Mouse (Mus musculus) neural tube, embryonic 14.5 days (tissue): ENCODE measurements around the gene Dyx1c1. TPM values are rescaled to one million over a fixed set of nuclear protein-coding genes. Genes with fewer than 3 reads are reported as not detected.

ENCODE experiments used
- microRNA-seq: library from miRNA; unstranded; fragments of <30 nt; microRNA quantifications from one replicate; pipeline ENCODE4, GENCODE M21; 2016
- polyA plus RNA-seq: library from polyadenylated mRNA; unstranded; fragments of >200 nt; fragmentation: Nextera tagmentation; extraction: Ambion mirVana; gene quantifications from 2 replicates; pipeline ENCODE4 v1.2.1, GENCODE M21; 2014

The Dyx1c1 gene
- polyA plus RNA-seq, 1 experiment from 2014 or later, result 3.2 TPM

Small RNA genes lying within 50 kb of the gene (microRNA-seq; reads per million reads assigned to microRNA genes)
- not detected for gene Gm27353

Other genes starting within 250 kb of the Dyx1c1 start
- 0.43 and 0.80 TPM in 2 replicates for gene Prtg, start 151.9 kb upstream of the Dyx1c1 start, polyA plus RNA-seq
- 19.7 and 20.5 TPM in 2 replicates for gene Pygo1, start 33.1 kb upstream of the Dyx1c1 start, polyA plus RNA-seq
- not detected in 2 replicates for gene Gm44503, start 67 bp downstream of the Dyx1c1 start, polyA plus RNA-seq
- gene Ccpg1os, start 26.6 kb downstream of the Dyx1c1 start, polyA plus RNA-seq, result 22.1 and 25.1 TPM in 2 replicates
- gene Ccpg1, start 26.6 kb downstream of the Dyx1c1 start, polyA plus RNA-seq, result 33.8 and 47.7 TPM in 2 replicates
- gene Pigb, start 81.6 kb downstream of the Dyx1c1 start, polyA plus RNA-seq, result 16.4 and 18.6 TPM in 2 replicates
- gene Rab27a, start 86.1 kb downstream of the Dyx1c1 start, polyA plus RNA-seq, result 0.88 and 1.0 TPM in 2 replicates
- gene Khdc3, start 143.1 kb downstream of the Dyx1c1 start, polyA plus RNA-seq, result 0.32 TPM in 1 of 2 replicates, not detected in the other
- gene Gm20509, start 143.7 kb downstream of the Dyx1c1 start, polyA plus RNA-seq, result not detected in 2 replicates
- gene Rsl24d1, start 154.6 kb downstream of the Dyx1c1 start, polyA plus RNA-seq, result 103 and 107 TPM in 2 replicates